Mouse (Mus musculus): ENCODE results near the gene Svs3b. TPM values are rescaled to one million over a fixed set of nuclear protein-coding genes. Genes with fewer than 3 reads are reported as not detected.

The Svs3b gene
- polyA plus RNA-seq (2014; fragmentation: Illumina TruSeq; extraction: RNeasy Lipid Tissue Mini Kit (QIAGEN cat#74804); ENCODE audit: low read depth, low replicate concordance), result not detected

DNA sequence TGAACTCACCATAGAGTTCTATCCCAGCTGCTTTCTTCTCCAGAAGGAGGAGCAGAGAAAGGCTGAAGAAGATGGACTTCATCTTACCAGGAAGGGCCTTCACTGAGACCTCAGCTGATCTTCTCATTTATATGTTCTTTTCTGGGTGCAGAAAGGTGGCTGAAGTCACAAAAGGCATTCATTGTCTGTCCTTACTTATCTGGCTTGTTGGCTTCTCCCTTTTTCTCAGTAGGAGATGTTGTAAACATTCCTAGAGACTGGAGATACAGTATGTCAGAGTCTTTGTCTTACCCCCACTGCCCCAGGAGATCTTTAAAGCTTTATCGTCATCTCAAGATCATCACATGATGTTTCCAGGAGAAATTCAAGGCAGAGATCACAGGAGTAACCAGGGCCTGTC is at the start of gene Svs3b:
Svs3b (minus strand) TSS at position 101 of the 400 bp plus-strand sequence.

DNA sequence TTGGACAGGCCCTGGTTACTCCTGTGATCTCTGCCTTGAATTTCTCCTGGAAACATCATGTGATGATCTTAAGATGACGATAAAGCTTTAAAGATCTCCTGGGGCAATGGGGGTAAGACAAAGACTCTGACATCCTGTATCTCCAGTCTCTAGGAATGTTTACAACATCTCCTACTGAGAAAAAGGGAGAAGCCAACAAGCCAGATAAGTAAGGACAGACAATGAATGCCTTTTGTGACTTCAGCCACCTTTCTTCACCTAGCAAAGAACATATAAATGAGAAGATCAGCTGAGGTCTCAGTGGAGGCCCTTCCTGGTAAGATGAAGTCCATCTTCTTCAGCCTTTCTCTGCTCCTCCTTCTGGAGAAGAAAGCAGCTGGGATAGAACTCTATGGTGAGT is 32.5 kb upstream of the Svs3b start, which contains the start of gene Svs3a:
Svs3a (plus strand) TSS at position 301 of the 400 bp plus-strand sequence.

DNA sequence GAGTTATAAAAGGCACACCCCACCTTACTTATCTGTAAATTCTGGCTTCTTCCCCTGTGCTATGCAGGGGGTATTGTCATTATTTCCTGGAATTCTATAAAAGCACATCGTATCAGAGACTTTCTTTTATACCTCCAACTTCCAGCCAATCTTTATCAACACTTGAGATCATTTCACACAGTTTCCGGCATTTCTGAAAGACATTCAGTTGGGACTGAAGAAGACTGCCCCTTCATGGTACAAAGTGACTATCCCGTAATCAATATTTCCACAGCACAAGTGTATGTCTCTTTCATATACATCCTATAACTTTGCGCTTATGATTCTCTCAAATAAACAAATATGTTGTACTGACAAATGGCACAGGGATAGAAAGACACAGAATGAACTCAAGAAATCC is 21.9 kb upstream of the Svs3b start, which contains the start of gene Svs4:
Svs4 (minus strand) TSS at position 101 of the 400 bp plus-strand sequence.

DNA sequence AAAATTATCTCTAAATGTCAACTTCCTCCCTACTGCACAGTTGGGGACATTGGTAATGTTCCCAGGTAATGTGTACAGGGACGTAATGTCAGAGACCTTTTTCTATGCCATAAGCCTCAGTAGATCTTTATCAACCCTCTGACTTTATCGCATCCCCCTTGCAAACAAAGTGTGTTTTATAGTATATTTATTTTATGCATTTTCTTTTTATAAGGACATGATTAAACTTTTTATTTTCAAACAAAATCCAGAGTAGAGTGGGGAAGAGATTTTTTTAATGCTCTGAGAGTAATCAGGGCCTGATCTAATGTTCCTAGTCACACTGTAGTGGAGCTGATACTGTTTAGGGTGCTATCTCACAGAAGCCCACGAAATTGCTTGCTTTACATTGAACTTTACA is 18.1 kb downstream of the Svs3b start, which contains the start of gene Svs2:
Svs2 (minus strand) TSS at position 101 of the 400 bp plus-strand sequence.

DNA sequence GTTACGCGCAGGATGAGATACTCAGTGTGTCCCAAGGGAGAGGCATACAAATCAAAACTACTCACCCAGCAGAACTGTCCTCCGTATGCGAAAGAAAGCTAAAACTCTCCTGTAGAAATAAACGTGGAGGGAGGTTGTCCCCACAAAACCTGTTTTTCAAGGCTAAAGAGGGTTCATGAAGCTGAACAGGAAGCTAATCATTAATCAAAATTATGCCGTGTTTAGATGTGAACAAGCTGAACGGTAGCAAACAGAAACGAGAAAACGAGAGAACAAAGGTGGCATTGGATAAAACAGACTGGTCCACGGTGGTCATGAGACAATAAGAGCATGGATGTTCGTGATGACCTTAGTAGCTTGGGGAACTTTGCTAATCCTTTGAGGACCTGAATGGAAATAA is 34.9 kb downstream of the Svs3b start, which contains the start of gene Wfdc15b:
Wfdc15b (minus strand) TSS at position 139 of the 400 bp plus-strand sequence.

Other genes starting within 250 kb of the Svs3b start
- gene Pabpc1l, start 231.2 kb downstream of the Svs3b start, polyA plus RNA-seq (2014; fragmentation: Illumina TruSeq; extraction: RNeasy Lipid Tissue Mini Kit (QIAGEN cat#74804); ENCODE audit: low read depth, low replicate concordance), result 55.3 TPM
- 20.6 TPM for gene Stk4, start 186.3 kb downstream of the Svs3b start, polyA plus RNA-seq (2014; fragmentation: Illumina TruSeq; extraction: RNeasy Lipid Tissue Mini Kit (QIAGEN cat#74804); ENCODE audit: low read depth, low replicate concordance)
- gene Tomm34, start 185.5 kb downstream of the Svs3b start, polyA plus RNA-seq (2014; fragmentation: Illumina TruSeq; extraction: RNeasy Lipid Tissue Mini Kit (QIAGEN cat#74804); ENCODE audit: low read depth, low replicate concordance), result 48.6 TPM
- 0.29 TPM for gene Kcns1, start 85.5 kb downstream of the Svs3b start, polyA plus RNA-seq (2014; fragmentation: Illumina TruSeq; extraction: RNeasy Lipid Tissue Mini Kit (QIAGEN cat#74804); ENCODE audit: low read depth, low replicate concordance)
- gene Wfdc5, start 73.9 kb downstream of the Svs3b start, polyA plus RNA-seq (2014; fragmentation: Illumina TruSeq; extraction: RNeasy Lipid Tissue Mini Kit (QIAGEN cat#74804); ENCODE audit: low read depth, low replicate concordance), result not detected
- gene Wfdc12, start 66.0 kb downstream of the Svs3b start, polyA plus RNA-seq (2014; fragmentation: Illumina TruSeq; extraction: RNeasy Lipid Tissue Mini Kit (QIAGEN cat#74804); ENCODE audit: low read depth, low replicate concordance), result not detected
- gene Wfdc15a, start 56.5 kb downstream of the Svs3b start, polyA plus RNA-seq (2014; fragmentation: Illumina TruSeq; extraction: RNeasy Lipid Tissue Mini Kit (QIAGEN cat#74804); ENCODE audit: low read depth, low replicate concordance), result 5.9 TPM
- gene Wfdc15b, start 35.0 kb downstream of the Svs3b start, polyA plus RNA-seq (2014; fragmentation: Illumina TruSeq; extraction: RNeasy Lipid Tissue Mini Kit (QIAGEN cat#74804); ENCODE audit: low read depth, low replicate concordance), result 738 TPM
- not detected for gene Svs2, start 18.2 kb downstream of the Svs3b start, polyA plus RNA-seq (2014; fragmentation: Illumina TruSeq; extraction: RNeasy Lipid Tissue Mini Kit (QIAGEN cat#74804); ENCODE audit: low read depth, low replicate concordance)
- gene Svs4, start 21.8 kb upstream of the Svs3b start, polyA plus RNA-seq (2014; fragmentation: Illumina TruSeq; extraction: RNeasy Lipid Tissue Mini Kit (QIAGEN cat#74804); ENCODE audit: low read depth, low replicate concordance), result not detected
- gene Svs3a, start 32.6 kb upstream of the Svs3b start, polyA plus RNA-seq (2014; fragmentation: Illumina TruSeq; extraction: RNeasy Lipid Tissue Mini Kit (QIAGEN cat#74804); ENCODE audit: low read depth, low replicate concordance), result not detected
- gene Svs6, start 60.1 kb upstream of the Svs3b start, polyA plus RNA-seq (2014; fragmentation: Illumina TruSeq; extraction: RNeasy Lipid Tissue Mini Kit (QIAGEN cat#74804); ENCODE audit: low read depth, low replicate concordance), result not detected
- gene Svs5, start 76.1 kb upstream of the Svs3b start, polyA plus RNA-seq (2014; fragmentation: Illumina TruSeq; extraction: RNeasy Lipid Tissue Mini Kit (QIAGEN cat#74804); ENCODE audit: low read depth, low replicate concordance), result 1.8 TPM
- gene Slpi, start 132.5 kb upstream of the Svs3b start, polyA plus RNA-seq (2014; fragmentation: Illumina TruSeq; extraction: RNeasy Lipid Tissue Mini Kit (QIAGEN cat#74804); ENCODE audit: low read depth, low replicate concordance), result 110 TPM
- gene Rbpjl, start 146.5 kb upstream of the Svs3b start, polyA plus RNA-seq (2014; fragmentation: Illumina TruSeq; extraction: RNeasy Lipid Tissue Mini Kit (QIAGEN cat#74804); ENCODE audit: low read depth, low replicate concordance), result not detected
- 1.1 TPM for gene Matn4, start 148.5 kb upstream of the Svs3b start, polyA plus RNA-seq (2014; fragmentation: Illumina TruSeq; extraction: RNeasy Lipid Tissue Mini Kit (QIAGEN cat#74804); ENCODE audit: low read depth, low replicate concordance)
- gene Sdc4, start 187.2 kb upstream of the Svs3b start, polyA plus RNA-seq (2014; fragmentation: Illumina TruSeq; extraction: RNeasy Lipid Tissue Mini Kit (QIAGEN cat#74804); ENCODE audit: low read depth, low replicate concordance), result 26.4 TPM
- 31.9 TPM for gene Sys1, start 200.3 kb upstream of the Svs3b start, polyA plus RNA-seq (2014; fragmentation: Illumina TruSeq; extraction: RNeasy Lipid Tissue Mini Kit (QIAGEN cat#74804); ENCODE audit: low read depth, low replicate concordance)
- gene Gm20458, start 204.3 kb upstream of the Svs3b start, polyA plus RNA-seq (2014; fragmentation: Illumina TruSeq; extraction: RNeasy Lipid Tissue Mini Kit (QIAGEN cat#74804); ENCODE audit: low read depth, low replicate concordance), result not detected
- 2.1 TPM for gene Trp53tg5, start 217.1 kb upstream of the Svs3b start, polyA plus RNA-seq (2014; fragmentation: Illumina TruSeq; extraction: RNeasy Lipid Tissue Mini Kit (QIAGEN cat#74804); ENCODE audit: low read depth, low replicate concordance)
- 18.9 TPM for gene Dbndd2, start 229.5 kb upstream of the Svs3b start, polyA plus RNA-seq (2014; fragmentation: Illumina TruSeq; extraction: RNeasy Lipid Tissue Mini Kit (QIAGEN cat#74804); ENCODE audit: low read depth, low replicate concordance)
- gene Pigt, start 240.9 kb upstream of the Svs3b start, polyA plus RNA-seq (2014; fragmentation: Illumina TruSeq; extraction: RNeasy Lipid Tissue Mini Kit (QIAGEN cat#74804); ENCODE audit: low read depth, low replicate concordance), result 74.8 TPM

Measured in adipose tissue, adult 10 weeks (tissue).